Mouse (Mus musculus) urinary bladder, postnatal 4 days (tissue): Measurements from ENCODE around the gene Atad5.

Experiments
- DNase-seq, 2 experiments: peaks; one replicate each; pipeline ENCODE4 v3.0.0; 2021 to 2022; ENCODE audit warnings: low spot score in 2 of 2

Atad5 gene

DNA sequence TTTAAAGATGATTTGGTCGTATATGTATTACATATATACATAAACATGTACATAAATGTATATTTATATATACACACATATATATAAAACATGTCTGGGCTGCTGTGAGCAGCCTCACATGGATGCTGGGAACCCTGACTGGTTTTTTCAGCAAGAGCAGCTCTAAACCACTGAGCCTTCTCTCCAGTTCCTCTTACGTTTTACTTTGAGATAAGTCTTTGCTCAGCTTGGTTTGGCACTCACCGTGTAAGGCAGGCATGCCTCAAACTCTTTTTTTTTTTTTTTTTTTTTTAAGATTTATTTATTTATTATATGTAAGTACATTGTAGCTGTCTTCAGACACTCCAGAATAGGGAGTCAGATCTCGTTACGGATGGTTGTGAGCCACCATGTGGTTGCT lies 61.4 kb downstream of the Atad5 start:
- no peak for DNase-seq

DNA sequence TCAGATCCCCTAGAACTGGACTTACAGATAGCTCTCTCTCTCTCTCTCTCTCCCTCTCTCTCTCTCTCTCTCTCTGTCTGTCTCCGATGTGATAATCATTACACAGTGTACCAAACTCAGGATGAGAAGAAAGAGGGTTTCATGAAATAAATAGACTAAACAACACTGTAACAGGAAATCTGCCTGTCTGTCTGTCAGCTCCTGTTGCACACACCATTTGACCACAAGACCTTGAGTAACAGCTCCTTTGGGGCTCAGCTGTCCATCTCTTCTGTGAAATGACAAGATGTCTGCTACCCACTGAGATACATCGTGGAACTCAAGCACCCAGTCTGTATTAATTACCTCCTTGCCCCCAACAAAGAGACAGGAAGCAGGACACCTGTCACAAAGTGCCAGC lies 62.3 kb downstream of the Atad5 start:
- no peak for DNase-seq

DNA sequence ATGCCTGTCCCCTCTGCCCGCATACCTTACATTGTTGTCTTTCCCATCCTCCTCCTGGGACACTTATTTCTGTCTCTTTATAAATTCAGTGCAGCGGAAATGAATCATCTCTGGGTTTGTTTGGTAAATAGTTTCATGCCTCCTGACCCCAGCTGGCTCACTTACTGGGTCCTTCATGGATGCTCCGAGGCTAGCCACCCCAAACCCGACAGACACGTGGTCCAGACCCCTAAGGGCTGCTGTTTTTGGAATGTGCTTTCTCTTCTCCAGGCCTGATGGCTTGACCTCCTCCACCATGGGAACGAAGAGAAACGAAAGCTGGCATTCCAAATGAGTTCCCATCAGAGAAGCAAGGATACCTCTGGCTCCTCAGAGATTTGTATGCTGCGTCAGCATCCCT lies 63.2 kb downstream of the Atad5 start:
- no peak for DNase-seq

DNA sequence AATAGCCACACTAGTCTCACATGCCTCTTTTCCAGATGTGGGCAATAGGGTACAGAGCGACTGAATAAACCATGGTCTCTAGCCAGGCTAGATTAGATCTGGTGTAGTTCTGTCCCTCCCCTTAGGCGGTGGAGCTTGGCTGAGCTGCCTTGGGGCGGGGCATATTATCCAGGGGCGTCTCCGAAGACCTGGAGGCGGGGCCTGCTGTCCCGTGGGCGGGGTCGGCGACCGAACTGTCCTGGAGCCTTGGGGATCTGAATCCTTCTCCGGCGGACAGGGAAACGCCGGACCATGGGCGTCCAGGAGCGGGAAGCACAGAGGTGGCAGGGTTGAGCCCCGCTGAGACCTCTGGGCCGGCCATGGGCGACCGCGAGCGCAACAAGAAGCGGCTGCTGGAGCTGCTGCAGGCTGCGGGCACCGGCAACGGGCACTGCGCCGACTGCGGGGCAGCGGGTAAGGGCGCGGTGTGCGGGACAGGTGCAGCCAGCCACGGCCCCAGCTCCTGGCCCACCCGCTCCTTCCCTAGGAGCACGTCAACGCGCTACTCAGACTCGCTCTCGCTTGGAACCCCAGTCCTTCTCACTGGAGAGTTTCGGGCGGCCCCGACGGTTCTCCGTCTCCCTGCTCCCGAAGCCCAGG lies 64.8 kb downstream of the Atad5 start, which contains the start of gene Adap2:
Gene Adap2 (plus strand): TSS at position 249 of the 639 bp plus-strand sequence.
- DNase-seq = peak; percentile 82 to 90

DNA sequence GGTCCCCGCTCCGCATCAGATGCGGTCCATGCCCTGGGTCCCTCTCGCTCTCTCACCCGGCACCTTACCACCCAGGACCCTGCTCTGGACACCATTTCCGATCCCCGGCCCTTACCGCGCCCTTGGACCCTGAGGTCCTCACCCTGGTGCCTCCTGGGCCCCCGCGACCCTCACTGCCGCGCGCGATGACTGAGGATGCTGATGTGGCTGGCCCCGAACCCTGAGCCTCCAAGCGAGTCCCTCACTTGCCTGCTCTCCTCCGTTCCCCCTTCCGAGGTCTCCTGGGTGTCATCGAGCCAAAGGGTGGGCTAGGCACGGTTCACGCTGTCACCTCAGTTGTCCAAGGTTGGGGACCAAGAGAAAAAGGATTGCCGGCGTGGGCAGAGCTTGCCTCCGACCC lies 65.3 kb downstream of the Atad5 start:
- DNase-seq = no peak

DNA sequence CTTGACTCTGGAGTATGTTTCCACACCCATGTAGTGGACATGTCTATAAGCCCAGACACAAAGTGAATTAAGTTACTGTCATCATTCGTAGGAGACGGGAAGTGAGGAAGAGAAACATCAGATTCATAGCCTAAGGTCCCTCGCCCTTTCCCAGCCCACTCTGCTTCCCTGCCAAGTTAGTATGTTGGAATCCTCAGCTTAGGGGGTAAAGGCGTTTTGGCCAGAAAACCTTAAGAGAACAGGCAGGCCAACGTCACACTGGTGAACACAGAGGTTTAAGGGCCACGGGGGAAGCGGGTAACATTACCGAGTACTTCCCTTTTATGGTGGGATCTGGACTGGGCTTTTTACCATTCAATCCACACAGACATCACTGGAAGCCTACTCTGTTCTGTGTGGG lies 66.3 kb downstream of the Atad5 start:
- no peak for DNase-seq

DNA sequence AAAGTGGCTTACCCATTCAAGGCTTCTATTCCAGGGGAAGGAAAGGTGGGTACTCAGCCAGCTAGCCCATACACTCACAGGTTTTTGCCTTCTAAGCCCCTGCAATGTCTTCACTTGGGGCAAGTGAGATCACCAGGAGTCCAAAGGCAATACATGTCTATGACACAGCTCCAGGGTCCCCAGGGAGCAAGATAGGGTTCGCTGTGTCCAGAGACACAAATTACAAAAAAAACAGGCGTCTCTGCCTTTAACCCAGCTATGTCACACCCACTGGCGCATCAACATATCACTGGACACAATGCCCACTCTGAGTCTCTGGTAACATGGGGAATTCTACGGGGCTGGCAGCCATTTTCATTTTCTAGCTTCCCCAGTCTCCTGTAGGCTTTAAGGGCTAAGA lies 66.8 kb downstream of the Atad5 start:
- no peak for DNase-seq

DNA sequence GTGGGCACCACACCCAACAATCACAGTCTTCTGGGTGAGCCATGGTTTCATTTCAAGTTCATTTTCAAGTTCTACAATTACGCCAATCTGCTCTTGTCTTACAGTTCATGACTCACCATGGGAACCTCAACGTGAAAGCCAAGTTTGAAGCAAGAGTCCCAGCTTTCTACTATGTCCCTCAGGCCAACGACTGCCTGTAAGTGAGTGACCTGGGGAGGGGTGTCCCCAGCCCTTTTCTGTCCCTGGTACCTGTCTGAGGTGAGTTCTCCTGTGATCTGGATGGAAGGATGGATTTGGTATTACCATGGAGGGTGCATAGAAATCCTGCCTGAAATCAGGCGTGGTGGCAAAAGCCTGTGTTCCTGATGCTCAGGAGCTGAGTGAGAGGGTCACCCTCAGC lies 67.6 kb downstream of the Atad5 start:
- DNase-seq = no peak

DNA sequence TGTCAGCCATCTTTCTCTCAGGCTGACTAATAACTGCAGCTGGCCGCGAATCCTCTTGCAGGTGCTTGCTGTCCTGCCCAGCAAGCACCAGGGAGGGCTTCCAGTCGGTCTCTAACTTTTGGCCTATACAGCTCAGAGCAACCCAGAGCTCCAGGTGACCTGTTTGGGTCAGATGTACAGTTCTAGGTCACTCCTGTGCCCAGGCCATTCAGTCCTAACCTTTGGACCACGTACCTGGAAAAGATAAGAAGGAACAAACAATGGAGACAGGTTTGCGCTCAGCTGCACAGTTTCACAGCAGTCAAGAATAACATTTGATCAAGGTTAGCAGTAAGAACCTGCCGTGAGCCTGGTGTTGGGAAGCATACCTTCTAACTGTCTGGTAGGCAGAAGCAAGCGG lies 69.8 kb downstream of the Atad5 start:
- DNase-seq = no peak

DNA sequence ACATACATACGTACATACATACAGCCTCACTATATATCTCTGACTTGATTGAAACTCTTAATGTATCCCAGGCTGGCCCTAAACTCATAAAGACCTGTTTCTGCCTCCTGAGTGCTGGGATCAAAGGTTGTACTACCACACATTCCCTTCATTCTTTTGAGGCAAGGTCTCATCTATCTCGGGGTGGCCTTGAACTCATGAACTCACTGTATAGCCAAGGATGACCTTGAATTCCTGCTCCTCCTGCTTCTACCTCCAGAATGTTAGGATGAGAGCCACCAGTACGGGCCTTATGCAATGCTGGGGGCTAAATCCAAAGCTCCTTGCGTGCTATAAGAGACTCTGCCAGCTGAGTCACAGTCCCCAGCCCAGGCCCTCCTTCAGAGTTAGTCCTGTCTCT lies 71.8 kb downstream of the Atad5 start:
- DNase-seq = no peak

DNA sequence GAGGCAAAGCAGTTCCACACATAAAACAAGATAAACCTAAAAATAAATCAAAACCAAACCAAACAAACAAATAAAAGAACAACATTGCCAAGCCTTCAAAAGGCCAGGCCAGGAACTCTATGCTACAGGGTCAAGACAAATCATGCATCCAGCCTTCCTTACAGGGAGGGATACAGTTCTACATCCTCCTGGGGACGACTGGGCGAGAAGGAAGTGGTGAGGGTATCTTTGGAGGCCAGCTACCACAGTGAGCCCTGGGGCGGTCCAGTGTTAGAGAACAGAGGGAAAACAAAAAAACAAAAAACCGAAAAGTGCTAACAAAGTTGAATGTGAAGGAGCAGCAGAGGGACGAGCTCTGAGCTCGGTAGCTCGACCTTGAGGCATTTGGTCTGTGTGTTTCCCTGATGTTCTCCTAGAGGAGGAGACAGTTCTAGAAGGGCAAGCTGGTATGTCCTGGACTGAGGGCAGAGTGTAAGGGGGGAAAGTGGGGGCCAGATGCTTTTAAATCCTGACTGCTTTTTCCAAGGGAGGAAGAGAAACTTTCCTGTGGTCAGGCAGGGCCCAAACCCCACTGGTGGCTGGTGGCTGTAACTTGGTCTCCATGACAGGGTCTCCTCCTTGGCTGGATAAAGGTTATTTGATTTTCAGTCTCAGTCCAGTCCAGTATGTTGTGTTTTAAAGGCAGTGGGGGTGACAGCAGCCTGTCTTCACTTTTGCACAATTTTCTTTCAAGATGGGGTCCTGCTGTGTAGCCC lies 74.3 kb downstream of the Atad5 start:
- DNase-seq = no peak

DNA sequence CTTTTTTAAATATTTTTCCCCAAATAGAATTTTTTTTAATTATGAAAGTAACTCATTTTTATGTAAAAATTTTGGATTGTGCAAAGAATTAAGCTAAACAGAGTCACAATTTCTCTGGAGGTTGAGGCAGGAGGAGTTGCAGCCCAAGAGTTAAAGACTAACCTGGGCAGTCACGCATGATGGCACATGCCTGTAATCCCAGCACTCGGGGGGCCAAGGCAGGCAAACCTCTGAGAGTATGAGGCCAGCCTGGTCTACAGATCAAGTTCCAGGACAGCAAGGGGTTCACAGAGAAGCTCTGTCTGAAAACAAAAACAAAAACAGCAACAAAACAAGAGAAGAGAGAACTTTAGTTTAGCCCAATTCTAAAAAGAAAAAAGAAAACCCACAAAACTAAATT lies 75.0 kb downstream of the Atad5 start:
- no peak for DNase-seq

DNA sequence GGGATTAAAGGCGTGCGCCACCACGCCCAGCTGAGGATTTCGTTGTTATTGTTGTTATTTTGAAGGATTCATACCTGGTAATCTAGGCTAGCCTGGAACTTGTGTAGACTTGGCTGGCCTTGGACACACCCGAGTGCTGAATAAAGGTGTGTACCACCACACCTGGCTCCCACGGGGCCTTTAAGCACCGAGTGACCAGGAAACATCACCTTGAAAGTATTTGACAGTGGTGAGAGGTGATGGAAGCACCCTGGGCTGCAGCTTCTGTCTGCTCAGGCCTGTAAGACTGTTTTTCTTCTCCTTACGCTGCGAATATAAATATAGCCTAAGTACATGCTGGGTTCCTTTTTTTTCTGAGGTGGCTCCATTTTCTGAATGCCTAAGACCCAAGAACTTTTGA lies 78.9 kb downstream of the Atad5 start:
- DNase-seq = no peak

DNA sequence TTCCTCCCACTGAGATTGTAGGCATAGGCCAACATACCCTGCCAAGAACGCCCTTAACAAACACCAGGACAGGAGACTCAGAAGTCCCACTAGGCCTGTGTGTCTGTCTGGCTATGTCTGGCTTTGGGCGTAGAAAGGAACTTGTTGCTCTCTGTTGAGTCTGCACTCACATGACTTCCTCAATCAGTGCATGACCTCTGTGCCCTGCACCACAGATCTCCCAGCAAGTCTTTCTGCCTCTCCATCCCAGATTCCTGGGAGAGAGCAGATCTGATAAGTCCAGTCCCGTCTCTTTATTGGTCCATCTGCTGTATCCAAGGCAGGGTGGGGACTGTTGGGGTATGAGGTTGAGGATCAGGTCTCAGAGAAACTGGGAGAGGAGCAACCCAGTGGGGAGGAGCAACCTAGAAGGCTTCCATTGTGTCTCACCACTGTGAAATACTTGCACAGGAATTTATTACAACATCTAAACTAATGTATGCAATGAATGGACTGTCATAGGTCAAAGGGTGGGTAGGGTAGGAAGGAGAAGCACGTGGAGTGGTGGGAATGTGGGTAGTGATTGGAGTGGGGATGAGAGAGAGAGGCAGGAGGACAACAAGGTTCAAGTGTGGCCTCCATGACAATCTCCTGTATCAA lies 79.5 kb downstream of the Atad5 start:
- no peak for DNase-seq

DNA sequence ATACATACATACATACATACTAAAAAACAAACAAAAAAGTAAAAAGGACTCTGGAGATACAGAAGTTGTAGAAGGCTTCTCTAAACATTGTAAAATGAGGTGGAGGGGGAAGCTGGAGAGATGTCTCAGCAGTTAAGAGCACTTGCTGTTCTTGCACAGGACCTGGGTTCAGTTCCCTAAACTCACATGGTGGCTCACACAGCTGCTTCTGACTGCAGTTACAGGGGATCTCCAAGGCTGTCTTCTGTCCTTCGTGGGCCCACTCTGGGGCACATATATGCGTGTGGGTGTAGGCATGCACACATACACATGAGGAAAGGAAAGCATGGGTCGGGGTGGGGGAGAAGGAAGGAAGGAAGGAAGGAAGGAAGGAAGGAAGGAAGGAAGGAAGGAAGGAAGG lies 80.4 kb downstream of the Atad5 start:
- no peak for DNase-seq

DNA sequence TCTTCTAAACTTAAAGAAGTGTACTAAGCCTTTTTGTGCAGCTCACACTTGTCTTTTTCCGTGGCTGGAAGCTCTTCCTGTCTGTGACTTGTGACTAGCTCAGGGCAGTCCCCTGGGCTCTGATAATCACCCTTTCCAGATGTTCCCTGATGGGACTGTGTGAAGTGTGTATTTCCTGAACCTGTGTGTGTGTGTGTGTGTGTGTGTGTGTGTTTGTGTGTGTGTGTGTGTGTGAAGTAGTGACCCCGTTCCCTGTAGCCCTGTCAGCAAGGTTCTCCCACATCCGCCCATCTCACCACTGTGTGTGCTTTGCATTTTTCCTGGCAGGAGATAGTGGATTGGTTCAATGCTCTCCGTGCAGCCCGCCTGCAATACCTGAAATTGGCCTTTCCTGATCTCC lies 81.2 kb downstream of the Atad5 start:
- no peak for DNase-seq

DNA sequence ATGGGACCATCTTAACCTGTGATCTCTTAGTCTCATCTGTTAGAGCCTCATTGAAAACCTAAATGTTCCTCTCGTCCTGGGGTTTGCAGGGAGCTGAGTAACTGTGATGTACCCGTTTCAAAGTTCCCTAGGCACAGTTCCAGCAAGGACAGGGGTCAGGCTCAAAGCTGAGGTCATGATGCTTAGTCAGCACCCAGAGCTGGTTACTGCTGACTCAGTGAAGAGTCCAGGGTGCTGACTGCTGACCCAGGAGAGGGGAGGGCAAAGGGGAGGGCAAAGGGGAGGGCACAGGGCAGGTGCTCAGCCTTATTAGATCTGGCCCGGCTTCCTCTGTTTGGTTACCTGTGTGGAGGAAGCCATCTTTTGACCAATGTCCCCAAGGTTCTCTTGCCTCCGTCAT lies 82.7 kb downstream of the Atad5 start:
- no peak for DNase-seq

DNA sequence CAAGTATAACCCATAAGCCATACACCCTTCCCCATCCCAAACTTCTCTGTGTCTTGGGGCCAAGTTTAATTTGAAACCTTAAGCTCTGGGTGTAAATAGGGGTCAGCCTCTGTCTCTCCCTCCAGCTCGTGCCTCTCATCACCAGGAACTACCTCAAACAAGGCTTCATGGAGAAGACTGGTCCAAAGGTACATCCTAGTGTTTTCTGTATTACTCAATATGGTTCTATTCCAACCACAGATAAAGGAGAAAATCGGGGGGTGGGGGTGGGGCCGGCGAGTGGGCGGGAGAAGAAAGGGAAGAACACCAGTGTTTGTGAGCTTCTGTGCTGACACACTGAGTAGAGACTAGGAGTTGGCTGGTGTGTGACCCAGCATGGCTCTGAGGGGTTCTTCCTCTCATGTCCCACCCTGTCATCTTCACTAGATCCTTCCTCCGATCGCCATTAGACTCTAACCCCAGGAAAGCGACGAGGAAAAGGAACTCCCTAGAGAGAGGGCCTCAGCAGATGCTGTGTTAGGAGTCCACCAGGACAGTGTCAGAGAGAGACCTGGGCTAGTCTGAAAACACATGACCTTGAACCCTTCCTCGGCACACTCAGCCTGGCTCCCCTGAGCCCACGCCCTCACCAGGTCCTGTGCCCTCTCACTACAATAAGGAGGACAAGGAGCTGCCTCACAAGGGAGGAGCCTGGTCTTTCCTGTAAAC lies 84.9 kb downstream of the Atad5 start:
- DNase-seq = no peak

DNA sequence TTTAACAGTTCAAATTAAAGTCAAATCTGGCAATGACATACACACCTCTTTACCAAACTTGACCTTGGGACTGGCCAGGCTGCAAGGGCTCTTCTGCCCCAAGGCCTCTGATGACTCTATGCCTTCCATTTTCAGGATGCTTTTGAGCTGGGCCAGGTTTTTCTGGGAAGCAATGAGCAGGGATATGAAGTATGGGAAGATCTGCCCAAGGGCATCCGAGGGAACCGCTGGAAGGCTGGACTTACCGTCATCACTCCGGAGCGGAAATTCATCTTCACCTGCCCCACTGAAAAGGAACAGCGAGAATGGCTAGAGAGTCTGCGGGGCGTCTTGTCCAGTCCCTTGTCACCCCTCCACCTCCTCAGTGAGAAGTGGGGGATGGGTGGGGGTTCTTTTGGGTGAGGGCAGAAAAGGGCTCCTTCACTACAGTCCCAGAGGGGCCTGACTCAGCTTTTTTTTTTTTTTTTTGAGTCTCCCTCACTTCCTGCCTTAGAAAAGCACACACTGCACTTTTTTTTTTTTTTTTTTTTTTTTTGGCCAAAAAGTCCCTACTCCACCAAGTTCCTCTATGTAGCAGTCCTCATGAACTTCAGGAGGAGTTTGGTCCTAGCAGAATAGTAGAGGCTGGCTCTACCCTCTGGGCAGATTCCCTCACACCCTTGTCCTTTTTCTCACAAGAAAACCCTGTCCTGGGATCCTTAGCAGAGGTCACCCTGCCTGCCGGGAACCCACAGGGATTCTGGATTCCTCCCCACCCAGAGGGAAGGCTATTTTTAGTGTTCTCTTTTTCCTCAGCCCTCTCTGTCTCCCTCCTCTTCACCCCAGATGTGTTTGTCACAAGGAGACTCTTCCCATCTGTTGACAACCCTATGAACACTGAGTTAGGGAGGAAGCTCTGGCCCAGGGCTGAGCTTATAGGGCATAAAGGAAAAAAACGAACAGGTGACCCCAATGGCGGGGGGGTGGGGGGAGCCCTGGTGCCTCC lies 88.0 kb downstream of the Atad5 start:
- no peak for DNase-seq

DNA sequence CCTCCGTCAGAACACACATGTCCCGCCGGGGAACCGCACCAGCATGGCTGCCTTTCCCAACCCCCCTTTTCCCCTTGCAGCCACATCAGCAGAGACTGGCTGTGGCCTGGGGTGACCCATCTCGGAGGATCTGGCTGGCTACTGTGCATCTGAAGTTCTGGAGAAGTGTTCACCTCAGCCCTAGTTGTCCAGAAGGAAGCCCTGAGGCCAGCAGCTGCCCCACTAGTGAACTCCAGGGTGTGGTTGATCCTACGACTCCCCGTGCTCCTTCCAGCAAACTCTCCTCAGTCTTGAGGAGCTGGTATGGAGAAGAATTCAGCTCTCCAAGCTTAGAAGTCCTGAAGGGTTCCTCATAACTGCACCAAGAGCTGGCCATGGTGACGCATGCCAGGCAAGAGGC lies 89.1 kb downstream of the Atad5 start:
- no peak for DNase-seq

DNA sequence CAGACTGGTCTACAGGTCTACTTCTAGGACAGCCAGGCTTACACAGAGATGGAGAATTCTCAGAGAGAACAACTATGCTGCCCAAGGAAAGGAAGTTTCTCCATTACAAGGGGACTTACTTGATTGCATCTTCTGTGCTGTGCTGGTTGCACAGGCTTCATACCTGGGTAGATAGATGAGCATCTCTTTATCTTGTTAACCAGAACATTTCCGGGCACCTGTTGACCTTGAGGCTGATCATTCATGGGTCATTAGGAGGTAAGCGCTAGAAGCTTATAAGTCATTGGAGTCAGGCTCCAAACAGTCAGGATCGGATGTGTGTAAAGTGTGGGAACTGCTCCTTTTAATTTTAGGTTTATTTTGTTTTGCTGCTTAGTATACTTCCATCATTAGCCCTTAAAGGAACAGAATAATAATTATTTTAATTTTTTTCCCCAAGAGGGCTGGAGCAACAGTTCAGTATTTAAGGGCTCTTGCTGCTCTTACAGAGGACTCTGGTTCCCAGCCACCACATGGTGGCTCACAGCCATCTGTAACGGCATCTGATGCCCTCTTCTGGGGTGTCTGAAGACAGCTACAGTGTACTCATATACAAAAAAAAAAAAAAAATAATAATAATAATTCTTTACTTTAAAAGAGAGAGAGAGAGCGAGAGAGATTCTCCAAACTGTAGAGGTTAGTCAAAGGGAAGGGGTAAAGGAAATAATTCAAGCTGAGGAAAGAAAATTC lies 92.0 kb downstream of the Atad5 start:
- DNase-seq = no peak
